Mouse (Mus musculus): ENCODE results near the gene Plcd1. TPM values are rescaled to one million over a fixed set of nuclear protein-coding genes. Genes with fewer than 3 reads are reported as not detected.
A peak's percentile ranks its signal among the peaks of the same experiment; 100 is the strongest.

Plcd1 gene
- polyA plus RNA-seq, 1 experiment from 2014 or later = 22.1 TPM

GRCm38 (mm10) chr9:119092473-119093418 is 556 bp downstream of the Plcd1 start:
- WGBS = 3% methylated on average over 45 of the region's 45 CpGs
- no peak for ATAC-seq (replicated peaks; ENCODE audit: low FRiP score, low TSS enrichment, low read depth)
- H3K27me3 ChIP-seq (replicated peaks; ENCODE audit: control insufficient read depth, insufficient read depth, low read length) = no peaks in the 10 kb centered on the region
- H3K4me3 ChIP-seq (ENCODE audit: low read depth, low read length) = peak overlapping the region; percentile 64
- peak; percentile 65 for DNase-seq (ENCODE audit: low spot score)
- H3K4me1 ChIP-seq (replicated peaks; ENCODE audit: control insufficient read depth, insufficient read depth, low read length) = peaks cover 10% of the 10 kb centered on the region
- peak overlapping the region; percentile 60 for H3K9ac ChIP-seq (ENCODE audit: low read length)
- no peaks in the 10 kb centered on the region for H3K9me3 ChIP-seq (ENCODE audit: control insufficient read depth, low read length)
- H3K36me3 ChIP-seq (ENCODE audit: control insufficient read depth, insufficient read depth, low read length) = no peaks in the 10 kb centered on the region
- H3K27ac ChIP-seq (ENCODE audit: low read depth) = no peak overlapping the region
- H3K4me2 ChIP-seq (ENCODE audit: low read length) = peak overlapping the region; percentile 63

- 72% methylated on average over 12 of the region's 12 CpGs for WGBS
- Histone ChIP-seq H3K4me2 (ENCODE audit: low read length) (peak overlapping the region; percentile 63), H3K4me3 (ENCODE audit: low read depth, low read length) (peak overlapping the region; percentile 64; the same call in 1 of the 2 replicates)
These were observed 1.6 kb downstream of the Plcd1 start for GRCm38 (mm10) chr9:119091581-119092310.

GRCm38 (mm10) chr9:119090462-119090861 is 2.8 kb downstream of the Plcd1 start:
- Histone ChIP-seq H3K27ac (ENCODE audit: low read depth) (no peak overlapping the region), H3K9ac (ENCODE audit: low read length) (no peak overlapping the region), H3K4me1 (replicated peaks; ENCODE audit: control insufficient read depth, insufficient read depth, low read length) (peaks cover 24% of the 10 kb centered on the region), H3K36me3 (ENCODE audit: control insufficient read depth, insufficient read depth, low read length) (no peaks in the 10 kb centered on the region), H3K27me3 (replicated peaks; ENCODE audit: control insufficient read depth, insufficient read depth, low read length) (no peaks in the 10 kb centered on the region), H3K9me3 (ENCODE audit: control insufficient read depth, low read length) (no peaks in the 10 kb centered on the region), H3K4me2 (ENCODE audit: low read length) (no peak overlapping the region), H3K4me3 (ENCODE audit: low read depth, low read length) (no peak overlapping the region)
- ATAC-seq (replicated peaks; ENCODE audit: low FRiP score, low TSS enrichment, low read depth) (no peak), DNase-seq (ENCODE audit: low spot score) (no peak)
- WGBS = 95% methylated on average over 5 of the region's 5 CpGs

More at GRCm38 (mm10) chr9:119091581-119092310, 1.6 kb downstream of the Plcd1 start:
- no peak for DNase-seq (ENCODE audit: low spot score)
- H3K36me3 ChIP-seq (ENCODE audit: control insufficient read depth, insufficient read depth, low read length) = no peaks in the 10 kb centered on the region
- no peak overlapping the region for H3K27ac ChIP-seq (ENCODE audit: low read depth)
- no peaks in the 10 kb centered on the region for H3K9me3 ChIP-seq (ENCODE audit: control insufficient read depth, low read length)
- no peak for ATAC-seq (replicated peaks; ENCODE audit: low FRiP score, low TSS enrichment, low read depth)
- H3K4me1 ChIP-seq (replicated peaks; ENCODE audit: control insufficient read depth, insufficient read depth, low read length) = peaks cover 20% of the 10 kb centered on the region
- H3K27me3 ChIP-seq (replicated peaks; ENCODE audit: control insufficient read depth, insufficient read depth, low read length) = no peaks in the 10 kb centered on the region
- no peak overlapping the region for H3K9ac ChIP-seq (ENCODE audit: low read length)

- ATAC-seq (replicated peaks; ENCODE audit: low FRiP score, low TSS enrichment, low read depth) = no peak
- no peak overlapping the region for H3K27ac ChIP-seq (ENCODE audit: low read depth)
- H3K4me2 ChIP-seq (ENCODE audit: low read length) = no peak overlapping the region
- no peak overlapping the region for H3K9ac ChIP-seq (ENCODE audit: low read length)
- no peaks in the 10 kb centered on the region for H3K9me3 ChIP-seq (ENCODE audit: control insufficient read depth, low read length)
- DNase-seq (ENCODE audit: low spot score) = no peak
- peaks cover 26% of the 10 kb centered on the region for H3K4me1 ChIP-seq (replicated peaks; ENCODE audit: control insufficient read depth, insufficient read depth, low read length)
- no peaks in the 10 kb centered on the region for H3K27me3 ChIP-seq (replicated peaks; ENCODE audit: control insufficient read depth, insufficient read depth, low read length)
- H3K4me3 ChIP-seq (ENCODE audit: low read depth, low read length) = no peak overlapping the region
- H3K36me3 ChIP-seq (ENCODE audit: control insufficient read depth, insufficient read depth, low read length) = no peaks in the 10 kb centered on the region
- WGBS = 65% methylated on average over 7 of the region's 7 CpGs
These were observed 3.9 kb downstream of the Plcd1 start for GRCm38 (mm10) chr9:119089437-119089836.

GRCm38 (mm10) chr9:119088148-119088801 is 5.0 kb downstream of the Plcd1 start:
- 0 out of 2 replicates have a peak overlapping the region, but pooled peaks have one; percentile 13 for H3K9ac ChIP-seq (ENCODE audit: low read length)
- peak overlapping the region; percentile 74; the same call in 1 of the 2 replicates for H3K27ac ChIP-seq (ENCODE audit: low read depth)
- peak; percentile 89 for ATAC-seq (replicated peaks; ENCODE audit: low FRiP score, low TSS enrichment, low read depth)
- peak overlapping the region; percentile 45 for H3K4me3 ChIP-seq (ENCODE audit: low read depth, low read length)
- peaks cover 26% of the 10 kb centered on the region for H3K4me1 ChIP-seq (replicated peaks; ENCODE audit: control insufficient read depth, insufficient read depth, low read length)
- H3K36me3 ChIP-seq (ENCODE audit: control insufficient read depth, insufficient read depth, low read length) = no peaks in the 10 kb centered on the region
- peak overlapping the region; percentile 62 for H3K4me2 ChIP-seq (ENCODE audit: low read length)
- WGBS = 2% methylated on average over 24 of the region's 24 CpGs
- peak; percentile 100 for DNase-seq (ENCODE audit: low spot score)
- no peaks in the 10 kb centered on the region for H3K9me3 ChIP-seq (ENCODE audit: control insufficient read depth, low read length)
- no peaks in the 10 kb centered on the region for H3K27me3 ChIP-seq (replicated peaks; ENCODE audit: control insufficient read depth, insufficient read depth, low read length)

GRCm38 (mm10) chr9:119087309-119087708 is 6.0 kb downstream of the Plcd1 start:
- Histone ChIP-seq H3K27me3 (replicated peaks; ENCODE audit: control insufficient read depth, insufficient read depth, low read length) (no peaks in the 10 kb centered on the region), H3K4me2 (ENCODE audit: low read length) (peak overlapping the region; percentile 62), H3K4me3 (ENCODE audit: low read depth, low read length) (no peak overlapping the region), H3K27ac (ENCODE audit: low read depth) (no peak overlapping the region), H3K4me1 (replicated peaks; ENCODE audit: control insufficient read depth, insufficient read depth, low read length) (peaks cover 35% of the 10 kb centered on the region), H3K9me3 (ENCODE audit: control insufficient read depth, low read length) (no peaks in the 10 kb centered on the region), H3K9ac (ENCODE audit: low read length) (no peak overlapping the region), H3K36me3 (ENCODE audit: control insufficient read depth, insufficient read depth, low read length) (no peaks in the 10 kb centered on the region)
- ATAC-seq (replicated peaks; ENCODE audit: low FRiP score, low TSS enrichment, low read depth) (no peak), DNase-seq (ENCODE audit: low spot score) (no peak)
- 81% methylated on average over 5 of the region's 5 CpGs for WGBS

- 25% methylated on average over 1 of the region's 1 CpGs for WGBS
- no peak for ATAC-seq (replicated peaks; ENCODE audit: low FRiP score, low TSS enrichment, low read depth)
These were observed 6.9 kb downstream of the Plcd1 start for GRCm38 (mm10) chr9:119086451-119086850.

GRCm38 (mm10) chr9:119083966-119084365 is 9.3 kb downstream of the Plcd1 start:
- 71% methylated on average over 10 of the region's 10 CpGs for WGBS
- Histone ChIP-seq H3K9me3 (ENCODE audit: control insufficient read depth, low read length) (no peaks in the 10 kb centered on the region), H3K4me2 (ENCODE audit: low read length) (no peak overlapping the region), H3K27me3 (replicated peaks; ENCODE audit: control insufficient read depth, insufficient read depth, low read length) (no peaks in the 10 kb centered on the region), H3K9ac (ENCODE audit: low read length) (no peak overlapping the region), H3K27ac (ENCODE audit: low read depth) (no peak overlapping the region), H3K4me3 (ENCODE audit: low read depth, low read length) (no peak overlapping the region), H3K4me1 (replicated peaks; ENCODE audit: control insufficient read depth, insufficient read depth, low read length) (peaks cover 41% of the 10 kb centered on the region), H3K36me3 (ENCODE audit: control insufficient read depth, insufficient read depth, low read length) (peaks cover 4% of the 10 kb centered on the region; the same call in 1 of the 2 replicates)
- DNase-seq (ENCODE audit: low spot score) = no peak
- ATAC-seq (replicated peaks; ENCODE audit: low FRiP score, low TSS enrichment, low read depth) = 0 out of 2 replicates have a peak, but pooled peaks have one; percentile 11

More at GRCm38 (mm10) chr9:119086451-119086850, 6.9 kb downstream of the Plcd1 start:
- Histone ChIP-seq H3K4me1 (replicated peaks; ENCODE audit: control insufficient read depth, insufficient read depth, low read length) (peaks cover 40% of the 10 kb centered on the region), H3K9ac (ENCODE audit: low read length) (no peak overlapping the region), H3K36me3 (ENCODE audit: control insufficient read depth, insufficient read depth, low read length) (no peaks in the 10 kb centered on the region), H3K27me3 (replicated peaks; ENCODE audit: control insufficient read depth, insufficient read depth, low read length) (no peaks in the 10 kb centered on the region), H3K9me3 (ENCODE audit: control insufficient read depth, low read length) (no peaks in the 10 kb centered on the region), H3K27ac (ENCODE audit: low read depth) (no peak overlapping the region), H3K4me3 (ENCODE audit: low read depth, low read length) (no peak overlapping the region), H3K4me2 (ENCODE audit: low read length) (no peak overlapping the region)
- no peak for DNase-seq (ENCODE audit: low spot score)

Data from intestine, embryonic 14.5 days (tissue).